Mouse (Mus musculus) retina, postnatal 7 days (tissue): ENCODE results near the gene Irx1.

ENCODE experiments used
- DNase-seq: peaks from one replicate; pipeline ENCODE4 v3.0.0-alpha.2; 2012; ENCODE audit warnings: low read depth, low spot score

The Irx1 gene

GRCm38 (mm10) chr13:71963356-71964351 lies at the start of gene Irx1:
TSS of gene Irx1 (minus strand) at chr13:71963723.
- DNase-seq: no peak

- no peak for DNase-seq
Measured at GRCm38 (mm10) chr13:71979932-71980655, 16.6 kb upstream of the Irx1 start.

DNA sequence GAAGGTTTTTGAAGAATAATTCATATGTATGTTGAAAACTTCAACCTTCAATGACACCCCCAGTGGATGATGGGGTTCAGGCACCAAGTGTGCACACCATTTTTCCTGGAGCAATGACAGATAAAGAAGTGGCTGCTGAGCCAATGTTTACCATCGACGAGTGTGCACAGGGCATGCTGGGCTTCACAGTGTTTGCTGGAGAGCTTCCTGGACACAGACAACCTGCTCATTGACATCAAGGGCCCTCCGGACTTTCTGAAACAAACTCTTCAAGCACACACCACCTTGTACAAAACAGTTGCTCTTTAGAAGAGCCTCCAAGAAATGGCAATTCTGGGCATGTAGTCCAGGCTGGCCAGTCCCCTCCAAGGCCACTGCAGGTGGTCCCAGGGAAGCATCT lies 12.2 kb upstream of the Irx1 start:
- DNase-seq: no peak

DNA sequence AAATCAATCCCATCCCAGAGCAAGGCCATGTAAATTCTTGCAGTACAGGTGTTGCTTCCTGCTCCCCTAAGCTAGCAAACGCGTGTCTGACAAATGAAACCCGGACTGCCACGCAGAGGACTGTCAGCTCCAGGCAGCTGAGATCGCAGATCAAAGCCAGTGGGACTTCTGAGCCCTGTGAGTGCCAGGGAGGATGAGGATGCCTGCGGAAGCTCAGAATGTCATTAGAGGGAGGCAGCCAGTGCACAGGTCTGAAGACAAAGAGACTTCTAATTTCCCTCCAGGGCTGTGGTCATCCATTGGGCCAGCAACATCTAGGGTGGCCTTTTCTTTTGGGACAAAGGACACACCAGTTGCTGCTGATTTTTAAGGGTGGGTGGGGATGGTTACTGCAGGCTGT lies 4.8 kb upstream of the Irx1 start:
- no peak for DNase-seq

DNA sequence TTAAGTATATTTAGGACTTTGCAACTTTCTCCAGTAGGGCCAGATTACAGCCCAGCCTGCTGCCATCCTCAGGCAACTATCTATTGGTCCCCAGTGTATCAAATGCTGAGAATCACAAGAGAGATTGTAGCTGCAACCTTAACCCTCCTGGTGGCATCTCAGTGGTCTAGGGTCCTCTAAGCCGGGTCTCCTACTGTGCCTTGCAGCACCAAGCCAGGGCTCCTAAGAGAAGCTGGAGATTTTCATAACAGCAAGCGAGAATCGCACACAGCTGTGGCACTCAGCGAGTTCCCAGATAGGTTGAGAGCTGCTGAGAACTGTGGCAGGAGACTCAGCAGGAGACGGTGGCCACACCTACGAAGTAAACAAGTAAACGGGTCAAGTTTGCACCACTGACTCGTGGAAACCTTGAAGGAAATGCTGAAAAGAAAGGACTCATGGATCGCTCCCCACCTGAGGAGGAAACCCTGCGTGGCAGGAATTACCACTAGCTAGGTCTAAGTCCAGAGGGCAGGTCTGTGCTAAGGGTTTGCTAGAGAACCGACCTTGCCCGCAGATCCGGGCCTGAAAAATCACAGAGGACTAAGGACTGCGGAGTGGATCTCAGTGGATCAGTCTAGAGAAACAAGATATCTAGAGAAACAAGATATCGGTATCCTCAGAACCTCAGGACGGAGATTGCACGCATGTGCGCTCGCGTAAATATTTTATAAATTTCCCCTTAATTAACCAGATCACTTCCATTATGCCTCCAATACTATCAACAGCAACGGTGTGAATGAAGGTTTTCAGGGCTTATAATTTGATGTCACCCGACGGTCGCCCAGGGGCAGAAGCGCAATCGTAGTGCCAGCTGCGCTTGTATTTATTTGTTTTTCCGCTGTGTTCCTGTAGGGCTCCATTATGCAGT lies 4.1 kb upstream of the Irx1 start:
- DNase-seq: no peak

DNA sequence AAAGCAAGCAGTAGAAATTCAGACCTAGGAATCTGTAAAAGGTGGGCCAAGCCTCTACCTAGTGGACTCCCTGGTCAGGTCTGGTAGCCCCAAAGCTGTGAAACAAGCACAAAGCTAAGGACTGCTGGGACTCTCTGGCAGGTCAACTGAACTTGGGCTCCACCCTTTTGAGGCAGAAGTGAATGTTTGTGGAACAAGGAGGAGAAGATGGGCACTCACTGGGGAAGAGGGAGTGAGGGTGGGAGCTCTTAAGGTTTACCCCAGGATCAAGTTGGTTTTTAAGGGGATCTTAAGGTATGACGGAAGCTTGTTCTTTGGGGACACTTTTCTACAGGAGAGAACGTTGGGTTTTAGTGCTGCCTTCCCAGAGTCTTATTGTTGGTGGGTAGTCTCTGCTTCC lies 3.1 kb upstream of the Irx1 start:
- no peak for DNase-seq

DNA sequence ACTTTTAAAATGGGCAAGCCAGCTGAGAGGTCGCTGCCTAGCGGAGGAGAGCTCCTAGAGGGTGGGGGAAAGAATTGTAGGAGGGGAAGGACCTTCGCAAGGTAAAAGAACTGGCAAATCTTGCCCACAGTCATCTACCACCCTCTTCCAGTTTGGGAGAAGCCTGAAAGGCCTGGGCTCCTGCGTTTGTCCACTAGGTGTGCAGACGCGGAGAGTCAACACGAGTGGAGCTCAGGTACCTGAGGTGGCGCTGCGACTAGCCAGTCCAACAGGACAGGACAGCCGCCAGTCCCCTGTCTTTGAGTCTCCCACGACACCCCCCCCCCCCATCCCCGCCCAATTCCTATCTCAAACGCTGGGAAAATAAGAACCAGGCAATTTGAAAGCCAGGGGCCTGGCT lies 843 bp upstream of the Irx1 start:
- no peak for DNase-seq

GRCm38 (mm10) chr13:71962661-71963355 lies 715 bp downstream of the Irx1 start:
- DNase-seq: no peak

DNA sequence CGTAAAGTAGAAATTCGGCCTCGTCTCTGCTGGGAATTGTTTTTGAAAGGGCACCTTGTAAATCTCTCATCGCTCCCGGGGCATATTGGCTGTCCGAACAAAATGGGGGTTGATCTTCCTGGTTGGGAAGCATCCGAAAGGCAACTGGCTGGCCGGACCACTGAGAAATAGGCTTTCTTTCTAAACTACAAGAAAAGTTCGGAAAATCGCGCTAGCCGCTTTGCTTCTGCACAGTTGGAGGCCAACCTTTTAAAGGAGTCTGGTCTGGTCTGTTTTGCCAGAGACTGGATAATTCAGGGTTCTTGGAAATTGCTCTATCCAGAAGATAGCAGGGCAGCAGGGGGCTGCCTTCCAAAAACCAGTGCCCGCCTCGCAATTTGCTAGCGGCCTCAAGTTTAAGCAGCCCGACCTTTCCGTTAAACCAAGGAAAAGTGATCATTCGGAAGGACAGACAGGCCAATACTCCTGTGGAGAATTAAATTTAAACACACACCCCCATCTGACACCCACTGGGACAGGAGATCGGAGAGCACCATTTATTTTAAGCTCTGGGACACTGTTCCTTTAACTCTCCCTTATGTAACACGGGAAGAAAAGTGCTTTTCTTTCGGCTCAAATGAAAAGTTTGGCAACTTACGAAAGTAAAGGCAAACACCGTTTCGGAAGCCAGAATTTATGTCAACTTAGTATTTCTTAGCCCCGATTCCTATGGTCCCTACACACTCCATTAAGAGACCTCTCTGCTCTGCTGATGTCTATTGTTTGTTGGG lies 1.4 kb downstream of the Irx1 start:
- no peak for DNase-seq

DNA sequence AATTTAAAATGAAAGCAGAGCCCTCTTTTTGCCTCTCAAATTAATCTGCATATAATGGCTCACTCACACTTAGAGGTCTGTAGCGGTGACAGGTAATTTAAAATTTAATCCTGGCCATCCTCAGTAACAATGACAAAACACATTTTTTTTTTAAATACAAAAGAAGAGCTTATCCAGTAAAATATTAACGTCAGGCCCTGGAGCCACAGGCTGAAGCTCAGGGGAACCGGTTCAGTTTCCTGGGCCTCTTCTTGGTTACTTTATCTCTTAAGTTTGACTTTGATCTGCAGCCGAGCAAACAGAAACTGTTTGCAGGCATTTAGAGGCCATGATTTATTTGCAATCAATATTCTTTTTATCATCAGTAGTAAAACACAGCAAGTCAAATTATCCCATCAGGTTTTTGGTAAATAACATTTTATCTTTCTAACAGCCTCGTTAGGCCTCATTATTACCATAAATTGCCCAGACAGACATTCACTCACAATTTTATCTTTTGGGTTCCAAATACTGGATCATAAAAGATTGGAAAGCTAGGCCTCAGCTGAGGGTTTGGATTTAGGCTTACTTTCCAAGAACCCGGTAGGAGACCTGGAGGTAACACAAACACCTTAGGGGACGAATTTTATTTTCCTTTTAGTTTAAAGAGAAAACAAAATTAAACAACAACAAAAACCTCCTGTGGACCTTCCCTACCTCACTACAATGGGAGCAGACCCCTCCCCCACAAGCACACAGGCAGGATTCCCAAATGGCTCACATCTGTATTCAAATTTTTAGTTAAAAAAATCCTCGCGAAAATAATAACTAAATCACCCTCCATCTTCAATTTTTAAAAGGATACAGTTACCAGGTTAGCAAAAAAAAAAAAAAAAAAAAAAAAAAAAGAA lies 2.4 kb downstream of the Irx1 start:
- no peak for DNase-seq

- DNase-seq: no peak
Measured at GRCm38 (mm10) chr13:71960277-71960672, 3.2 kb downstream of the Irx1 start.

DNA sequence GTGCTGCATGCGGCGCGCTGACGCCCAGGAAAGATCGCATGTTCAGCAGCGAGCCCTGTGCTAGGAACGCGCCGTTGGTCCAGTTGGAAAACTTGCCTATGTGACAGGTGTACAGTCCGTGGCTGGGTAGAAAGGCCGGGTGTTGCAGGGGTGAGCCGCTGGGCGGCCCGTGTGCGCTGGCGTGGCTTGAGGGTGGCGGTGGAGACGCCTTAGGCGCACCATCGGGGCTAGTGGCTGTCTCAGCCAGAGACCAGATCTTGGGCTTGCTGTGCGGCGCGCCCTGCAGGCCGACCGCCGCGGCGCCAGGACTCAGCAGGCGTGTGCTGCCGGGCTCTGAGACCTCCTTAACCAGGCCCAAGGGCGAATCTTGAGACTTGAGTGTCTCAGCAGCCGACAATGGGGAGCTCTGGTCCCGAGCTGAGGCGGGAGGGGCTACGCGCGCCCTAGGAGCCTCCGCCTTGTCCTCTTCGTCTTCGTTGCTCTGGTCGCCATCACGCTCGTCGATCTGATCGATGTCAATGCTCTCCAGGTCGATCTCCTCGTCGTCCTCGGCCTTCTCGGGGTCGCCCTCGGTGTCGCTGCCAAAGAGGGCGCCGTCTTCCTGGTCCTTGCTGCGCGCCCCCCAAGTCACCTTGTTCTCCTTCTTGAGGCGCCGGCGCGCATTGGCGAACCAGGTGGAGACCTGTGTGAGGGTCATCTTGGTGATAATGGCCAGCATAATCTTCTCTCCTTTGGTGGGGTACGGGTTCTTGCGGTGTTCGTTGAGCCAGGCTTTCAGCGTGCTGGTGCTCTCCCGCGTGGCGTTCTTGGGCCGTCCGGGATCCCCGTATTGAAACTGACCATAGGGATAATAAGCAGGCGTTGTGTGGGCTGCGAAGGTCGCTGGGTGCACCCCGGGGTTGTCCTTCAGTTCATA lies 3.9 kb downstream of the Irx1 start:
- DNase-seq: no peak

- DNase-seq: no peak
Measured at GRCm38 (mm10) chr13:71958651-71959050, 4.9 kb downstream of the Irx1 start.

- DNase-seq: no peak
Measured at GRCm38 (mm10) chr13:71957811-71958351, 5.6 kb downstream of the Irx1 start.

DNA sequence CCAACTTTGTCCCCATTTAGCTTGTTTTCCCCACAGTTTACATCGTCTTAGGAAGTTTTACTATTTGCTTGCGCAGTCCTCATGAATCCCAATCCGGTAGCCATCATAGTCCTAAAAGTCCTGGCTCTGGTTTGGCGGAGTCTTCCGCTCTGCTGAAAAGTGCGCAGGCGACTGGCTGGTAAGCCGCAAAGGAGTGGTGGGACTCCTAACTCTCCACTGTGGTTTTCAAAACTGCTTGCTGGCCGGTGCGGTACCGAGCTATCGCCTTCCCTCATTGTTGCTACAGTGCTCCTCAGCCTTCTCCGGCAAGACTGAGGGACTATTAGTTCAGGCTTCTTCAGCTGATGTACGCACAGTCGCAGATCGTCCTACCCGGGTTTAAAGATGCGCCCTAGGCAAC lies 6.4 kb downstream of the Irx1 start:
- DNase-seq: no peak

GRCm38 (mm10) chr13:71956481-71956880 lies 7.0 kb downstream of the Irx1 start:
- no peak for DNase-seq

DNA sequence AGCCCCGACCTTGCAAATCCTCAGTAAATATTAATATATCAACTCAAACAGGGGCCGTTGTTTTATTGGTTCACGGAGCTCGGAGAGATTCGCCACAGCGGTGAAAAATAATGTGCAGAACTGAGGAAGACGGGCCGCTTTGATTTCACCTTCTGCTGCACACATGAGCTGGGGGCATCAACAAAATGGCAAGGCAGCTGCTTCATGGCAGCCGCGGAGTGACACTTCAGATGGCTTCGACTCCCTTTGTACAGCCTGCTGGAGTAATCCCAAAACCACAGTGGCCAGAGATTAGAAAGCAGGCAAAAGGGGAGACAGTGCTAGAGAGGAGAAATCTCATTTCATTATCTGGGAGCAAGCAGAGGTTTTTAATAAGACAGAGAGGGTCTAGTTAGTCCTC lies 11.6 kb downstream of the Irx1 start:
- DNase-seq: no peak

GRCm38 (mm10) chr13:71949859-71950258 lies 13.7 kb downstream of the Irx1 start:
- no peak for DNase-seq
